Comparison of ENCODE assay signal across 11 mouse cellular contexts in genomic region chr9:114046028-114046427, GRCm38 (mm10). TPM values are rescaled to one million over a fixed set of nuclear protein-coding genes. Genes with fewer than 3 reads are reported as not detected.
DNase-seq lines count a peak whose midpoint lies in the region; ATAC-seq and TF ChIP-seq lines count a peak whose summit lies in the region.
"Had no signal": no experiment of that assay in that cellular context is flagged by ENCODE, and none has a peak within 500 bp of the region (broad histone marks: within the 10 kb centered on the region; RNA-seq: fewer than 3 reads in every experiment).

Gene Fbxl2, minus strand, starts transcription at chr9:114046191.

- intact Hi-C loops in gastrocnemius, postnatal 14 days (cut with DNase I; ENCODE audit: low total_unique reads): no loop called here

- in situ Hi-C loops in ES-E14 (cut with MboI; ENCODE audit: low sequenced_read_pairs in 2 of 2, unreplicated experiment in 2 of 2): no loop called here

- H3K9me3 ChIP-seq in hindbrain, embryonic 13.5 days: no peaks in the 10 kb centered on the region
- 0 out of 2 replicates have a peak, but pooled peaks cover 3% of the 10 kb centered on the region for H3K9me3 ChIP-seq in hindbrain, embryonic 10.5 days
- no peaks in the 10 kb centered on the region for H3K9me3 ChIP-seq in ES-E14 (ENCODE audit: control insufficient read depth, insufficient read depth, low read depth, low read length)
- no peaks in the 10 kb centered on the region for H3K9me3 ChIP-seq in midbrain, embryonic 14.5 days (ENCODE audit: control insufficient read depth, low read length)
- H3K9me3 ChIP-seq in kidney, embryonic 16.5 days (ENCODE audit: low read length): no peaks in the 10 kb centered on the region; the same call in 1 of the 2 replicates

- no peak within 1 kb of the TSS for H3K9ac ChIP-seq in hindbrain, embryonic 13.5 days
- H3K9ac ChIP-seq in ES-E14 (ENCODE audit: insufficient read depth, low read depth, low read length, poor library complexity, severe bottlenecking): peak within 1 kb of the TSS; percentile 64
- no peak within 1 kb of the TSS for H3K9ac ChIP-seq in midbrain, embryonic 14.5 days (replicated peaks; ENCODE audit: low read length)
- H3K9ac ChIP-seq in kidney, embryonic 16.5 days (replicated peaks; ENCODE audit: low read length): no peak within 1 kb of the TSS

- no peak for ATAC-seq in hindbrain, embryonic 13.5 days (ENCODE audit: low FRiP score)
- no peak; the same call in 1 of the 2 replicates for ATAC-seq in midbrain, embryonic 14.5 days (ENCODE audit: low FRiP score, low TSS enrichment)
- ATAC-seq in kidney, embryonic 16.5 days (ENCODE audit: low FRiP score, low TSS enrichment): no peak

- DNase-seq in hindbrain, embryonic 10.5 days (ENCODE audit: low spot score): no peak
- peak; percentile 59 for DNase-seq in ES-E14 (ENCODE audit: low read depth, low spot score)
- peak; percentile 67 for DNase-seq in gastrocnemius, postnatal 14 days
- no peak for DNase-seq in midbrain, embryonic 14.5 days
- DNase-seq in cerebellum, adult 11 months: no peak
- DNase-seq in urinary bladder, postnatal 36 days (ENCODE audit: low spot score in 2 of 2): no peak
- DNase-seq: lung, adult 18-20 months; thymus, postnatal 14 days had no signal

- H3K4me2 ChIP-seq in hindbrain, embryonic 13.5 days: no peak within 1 kb of the TSS
- no peak within 1 kb of the TSS for H3K4me2 ChIP-seq in midbrain, embryonic 14.5 days (ENCODE audit: low read length)
- no peak within 1 kb of the TSS for H3K4me2 ChIP-seq in kidney, embryonic 16.5 days (replicated peaks; ENCODE audit: low read depth, low read length)

- peaks cover 7% of the 10 kb centered on the region; the same call in 1 of the 2 replicates for H3K4me1 ChIP-seq in hindbrain, embryonic 13.5 days (replicated peaks)
- H3K4me1 ChIP-seq in hindbrain, embryonic 10.5 days (replicated peaks): peaks cover 9% of the 10 kb centered on the region; the same call in 1 of the 2 replicates
- peaks cover 6 to 11% of the 10 kb centered on the region in 2 experiments; a peak in 2 of 4 replicates for H3K4me1 ChIP-seq in ES-E14 (ENCODE audit: control insufficient read depth in 2 of 2, insufficient read depth in 2 of 2, low read length in 2 of 2, poor library complexity in 1 of 2)
- no peaks in the 10 kb centered on the region for H3K4me1 ChIP-seq in midbrain, embryonic 14.5 days (ENCODE audit: control insufficient read depth, insufficient read depth, low read length)
- no peaks in the 10 kb centered on the region for H3K4me1 ChIP-seq in kidney, embryonic 16.5 days (ENCODE audit: insufficient read depth, low read length)

- no peak within 1 kb of the TSS for H3K27ac ChIP-seq in hindbrain, embryonic 13.5 days
- H3K27ac ChIP-seq in hindbrain, embryonic 10.5 days: no peak within 1 kb of the TSS
- no peak within 1 kb of the TSS for H3K27ac ChIP-seq in ES-E14 (ENCODE audit: insufficient read depth, low read depth, low read length, poor library complexity, severe bottlenecking)
- H3K27ac ChIP-seq in midbrain, embryonic 14.5 days (replicated peaks; ENCODE audit: low read depth, low read length): no peak within 1 kb of the TSS
- no peak within 1 kb of the TSS for H3K27ac ChIP-seq in kidney, embryonic 16.5 days (ENCODE audit: low read length)

- no peaks in the 10 kb centered on the region for H3K36me3 ChIP-seq in hindbrain, embryonic 13.5 days
- H3K36me3 ChIP-seq in hindbrain, embryonic 10.5 days: no peaks in the 10 kb centered on the region
- peaks cover 6% of the 10 kb centered on the region; the same call in 1 of the 2 replicates for H3K36me3 ChIP-seq in ES-E14 (ENCODE audit: control insufficient read depth, insufficient read depth, low read length, poor library complexity, severe bottlenecking)
- no peaks in the 10 kb centered on the region for H3K36me3 ChIP-seq in midbrain, embryonic 14.5 days (ENCODE audit: control insufficient read depth, insufficient read depth, low read length)
- no peaks in the 10 kb centered on the region for H3K36me3 ChIP-seq in kidney, embryonic 16.5 days (ENCODE audit: insufficient read depth, low read length)

- no peak within 1 kb of the TSS for H3K4me3 ChIP-seq in hindbrain, embryonic 13.5 days
- no peak within 1 kb of the TSS for H3K4me3 ChIP-seq in hindbrain, embryonic 10.5 days
- H3K4me3 ChIP-seq in ES-E14 (ENCODE audit: insufficient read depth in 1 of 2, low read depth in 1 of 2, low read length in 2 of 2, poor library complexity in 1 of 2, severe bottlenecking in 1 of 2): peak within 1 kb of the TSS; percentile 72 to 77
- no peak within 1 kb of the TSS for H3K4me3 ChIP-seq in midbrain, embryonic 14.5 days (replicated peaks; ENCODE audit: low read depth, low read length)
- no peak within 1 kb of the TSS for H3K4me3 ChIP-seq in kidney, embryonic 16.5 days (ENCODE audit: low read length)
- H3K4me3 ChIP-seq: erythroblast, embryonic 14.5 days had no signal

- WGBS in hindbrain, embryonic 13.5 days: 82% methylated on average over 10 of the region's 10 CpGs
- 89% methylated on average over 10 of the region's 10 CpGs for whole genome bisulfite sequencing in hindbrain, embryonic 10.5 days
- WGBS in midbrain, embryonic 14.5 days: 86% methylated on average over 10 of the region's 10 CpGs
- WGBS in kidney, embryonic 16.5 days: 83% methylated on average over 10 of the region's 10 CpGs

- H3K27me3 ChIP-seq in hindbrain, embryonic 13.5 days: no peaks in the 10 kb centered on the region
- no peaks in the 10 kb centered on the region for H3K27me3 ChIP-seq in hindbrain, embryonic 10.5 days (ENCODE audit: insufficient read depth, poor library complexity, severe bottlenecking)
- H3K27me3 ChIP-seq in midbrain, embryonic 14.5 days (ENCODE audit: control insufficient read depth, insufficient read depth, low read length): no peaks in the 10 kb centered on the region
- H3K27me3 ChIP-seq in kidney, embryonic 16.5 days (ENCODE audit: insufficient read depth, low read length): no peaks in the 10 kb centered on the region

TF ChIP-seq in ES-E14, 5 proteins besides CTCF, POLR2A, EP300 and RAD21:
- TF ChIP-seq ZC3H11A (IDR thresholded peaks at IDR 0.05; ENCODE audit: borderline replicate concordance, low read depth, low read length) (no peak), ZNF384 (IDR thresholded peaks at IDR 0.05; ENCODE audit: low read depth, low read length) (no peak), CHD2 (IDR thresholded peaks at IDR 0.05; ENCODE audit: low read depth, low read length) (no peak), HCFC1 (IDR thresholded peaks at IDR 0.05; ENCODE audit: borderline replicate concordance, insufficient read depth, low read length) (no peak), MAFK (IDR thresholded peaks at IDR 0.05; ENCODE audit: insufficient read depth, low read depth, low read length) (no peak)

RNA-seq across cellular contexts. Expression of gene Fbxl2, which starts in this region (rescaled TPM):
- polyA plus RNA-seq in hindbrain, embryonic 13.5 days (2015; fragmentation: Nextera tagmentation; extraction: Ambion mirVana): 22.1 and 22.2 TPM in 2 replicates
- 6.4 and 8.8 TPM in 2 replicates for polyA plus RNA-seq in hindbrain, embryonic 10.5 days (2016; fragmentation: Nextera tagmentation; extraction: Ambion mirVana)
- 4.4 and 6.3 TPM in 2 replicates for total RNA-seq in ES-E14 (2012; rRNA removed)
- total RNA-seq in gastrocnemius, postnatal 14 days (2021): 1 to 10 TPM; 1.2 TPM
- 29.0 and 34.5 TPM in 2 replicates for polyA plus RNA-seq in midbrain, embryonic 14.5 days (2014; fragmentation: Nextera tagmentation; extraction: Ambion mirVana)
- polyA plus RNA-seq in kidney, embryonic 16.5 days (2015; fragmentation: Nextera tagmentation; extraction: Ambion mirVana): 4.1 and 4.2 TPM in 2 replicates
- polyA plus RNA-seq: erythroblast, embryonic 14.5 days had no signal

Comparison
In these comparisons a context has a peak if more than half of its experiments do, and no peak if none do; other contexts are left out.
1. H3K4me3 ChIP-seq: peak in ES-E14 (2 of 2); none in hindbrain, embryonic 13.5 days (single experiment), hindbrain, embryonic 10.5 days (single experiment), midbrain, embryonic 14.5 days (single experiment) and kidney, embryonic 16.5 days (single experiment).
2. DNase-seq: peak in ES-E14 (single experiment) and gastrocnemius, postnatal 14 days (single experiment); none in hindbrain, embryonic 10.5 days (single experiment), midbrain, embryonic 14.5 days (single experiment), cerebellum, adult 11 months (single experiment) and urinary bladder, postnatal 36 days (0 of 2).